Mouse (Mus musculus) heart, adult 2 months (tissue): ENCODE data around the gene Cd79a.

Experiments
- CTCF ChIP-seq: fragments of 200-600 bp; IDR thresholded peaks from 2 replicates; pipeline ENCODE4 v1.8.1; 2022; ENCODE audit warnings: antibody characterized with exemption, mild to moderate bottlenecking, moderate library complexity
- EP300 ChIP-seq: fragments of 200-500 bp; IDR thresholded peaks from 2 replicates; pipeline ENCODE4 v1.6.1; 2011; ENCODE audit warnings: low read depth, low read length, control low read depth; ENCODE audit not compliant: insufficient read depth
- POLR2A ChIP-seq: fragments of 200-500 bp; IDR thresholded peaks from 2 replicates; pipeline ENCODE4 v1.6.1; 2011; ENCODE audit warnings: mild to moderate bottlenecking, low read depth, low read length, control low read depth; ENCODE audit not compliant: insufficient read depth

DNA sequence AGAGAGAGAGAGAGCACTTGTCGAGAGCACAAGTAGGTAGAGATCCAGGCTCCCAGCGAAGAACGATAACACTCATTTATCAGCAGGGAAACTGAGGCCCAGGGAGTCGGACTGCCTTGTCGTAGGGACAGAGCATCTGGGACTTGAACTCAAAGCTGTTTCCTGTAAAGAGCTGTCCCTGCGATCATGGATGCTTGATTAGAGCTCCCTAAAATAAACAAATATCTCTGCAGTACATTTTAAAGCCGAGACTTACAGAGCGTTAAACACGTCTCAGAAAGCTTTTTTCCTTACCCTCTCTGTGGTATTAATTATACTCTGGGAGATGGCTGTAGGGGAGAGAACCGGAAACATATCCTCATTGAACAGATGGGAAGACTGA is 6.3 kb downstream of the Cd79a start:
- TF ChIP-seq POLR2A: no peak
- no peak for TF ChIP-seq CTCF
- TF ChIP-seq EP300: no peak
